Mouse (Mus musculus) left cerebral cortex, postnatal 25 days (tissue): ENCODE measurements around the gene Tns3. TPM values are rescaled to one million over a fixed set of nuclear protein-coding genes. Genes with fewer than 3 reads are reported as not detected.

Experiments used
- DNase-seq, 2 experiments: peaks; one replicate each; pipeline ENCODE4 v3.0.0; 2022; ENCODE audit warnings: low spot score in 2 of 2, mixed read lengths in 1 of 2
- intact Hi-C: fragments of 180-260 bp; cut with DNase I; formaldehyde crosslinking; loops from one replicate; pipeline ENCODE4 v1.15.1; 2025
- total RNA-seq, 2 experiments: library from RNA; stranded (reverse); gene quantifications; 2 replicates each; pipeline ENCODE4 v1.2.3; 2021

Tns3 gene
- total RNA-seq, 2 experiments from 2014 or later = 34.9 to 38.3 TPM

DNA sequence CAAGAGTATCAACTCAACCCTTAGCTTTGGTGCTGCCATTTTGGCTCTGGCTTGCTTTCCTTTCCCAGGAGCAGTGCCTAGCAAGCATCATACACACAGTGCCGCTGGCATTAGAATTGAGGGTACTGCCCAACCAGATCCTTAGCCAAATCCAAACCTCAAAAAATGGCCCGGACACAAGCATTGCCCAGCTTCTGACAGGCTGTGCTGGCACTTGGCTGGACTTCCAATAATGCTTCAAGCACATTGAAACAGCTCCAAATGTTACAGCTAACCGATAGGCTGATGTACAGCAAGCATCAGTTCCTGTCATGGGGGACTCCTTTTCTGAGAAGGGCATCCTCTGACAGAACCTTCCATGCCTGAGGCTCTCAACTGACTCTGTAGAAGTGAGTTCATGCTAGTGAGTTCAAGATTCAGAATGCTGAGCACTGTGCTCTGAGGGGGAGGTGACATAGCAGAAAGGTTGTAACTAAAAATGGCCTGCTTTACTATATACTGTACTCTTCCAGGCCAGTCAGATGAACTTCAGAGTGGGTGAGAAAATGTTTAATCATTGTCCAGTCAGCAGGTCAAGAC is 201.4 kb downstream of the Tns3 start:
- no peak for DNase-seq
- intact Hi-C loops = no loop called here

DNA sequence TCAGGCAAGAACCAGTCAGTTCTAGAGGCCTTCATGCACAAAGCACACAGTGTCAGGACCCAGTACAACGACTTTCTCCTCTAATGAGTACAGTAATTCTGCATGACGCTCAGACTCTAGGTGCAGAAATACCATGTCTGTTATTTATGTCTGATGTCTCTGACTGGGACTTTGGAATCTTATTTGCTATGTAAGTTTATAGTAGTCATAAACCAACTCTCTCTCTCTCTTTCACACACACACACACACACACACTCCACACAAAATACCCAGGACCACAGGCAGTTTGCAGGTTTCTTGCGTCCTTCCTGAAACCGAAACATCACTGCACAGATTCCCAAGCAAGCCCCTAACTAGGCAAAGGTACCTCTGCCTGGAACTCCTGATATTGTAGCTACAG is 203.5 kb downstream of the Tns3 start:
- intact Hi-C loops = no loop called here
- DNase-seq = no peak

DNA sequence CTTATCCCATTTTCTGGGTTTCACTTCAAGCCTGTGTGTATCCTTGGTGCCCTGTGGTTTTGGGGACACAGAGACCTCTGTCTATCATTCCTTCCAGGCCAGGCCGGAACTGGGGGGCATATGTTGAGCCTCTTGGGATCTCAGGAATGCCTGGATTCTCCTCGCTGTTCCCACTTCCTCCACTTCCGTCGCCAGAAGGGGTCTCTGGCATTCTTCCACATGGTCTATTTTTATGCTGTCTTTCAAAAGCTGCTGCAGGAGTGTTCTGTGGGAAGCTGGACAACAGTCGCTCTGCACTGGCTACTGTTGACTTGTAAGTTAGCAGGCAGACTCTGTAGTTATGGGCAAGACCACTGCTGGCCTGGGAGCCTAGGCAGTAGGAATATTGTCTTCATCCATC is 206.4 kb downstream of the Tns3 start:
- intact Hi-C loops = no loop called here
- DNase-seq = no peak

DNA sequence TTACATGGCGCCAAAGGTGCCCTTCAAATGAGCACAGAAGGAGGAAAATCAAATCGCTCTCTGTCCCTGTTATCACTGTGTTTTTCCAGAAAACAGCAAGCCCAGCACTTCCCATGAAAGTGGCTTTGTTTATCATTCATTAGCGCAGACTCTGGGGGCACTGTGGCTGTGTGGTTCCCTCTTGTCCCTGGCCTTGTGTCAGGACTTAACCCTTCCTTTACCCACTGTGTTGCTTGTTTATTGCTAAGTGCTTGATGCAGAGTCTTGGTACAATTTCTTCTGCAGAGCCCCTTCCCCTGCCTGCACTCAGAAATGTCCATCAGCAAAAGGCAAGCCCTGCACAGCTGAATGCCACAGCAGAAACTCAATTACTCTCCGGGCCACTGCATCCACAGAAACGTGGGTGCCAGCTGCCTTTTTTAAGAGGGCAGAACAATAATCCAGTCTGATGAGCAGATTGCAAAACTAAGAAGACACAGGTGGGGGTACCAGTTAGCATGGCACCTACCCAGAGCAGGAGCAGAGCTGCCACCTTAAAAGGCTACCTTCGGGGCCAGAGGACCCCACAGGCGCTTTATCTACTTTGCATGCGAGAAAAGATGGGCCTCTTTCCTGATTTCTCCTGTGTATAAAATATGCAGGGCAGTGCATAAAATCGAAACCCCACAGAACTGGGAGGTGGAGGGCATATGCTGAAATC is 207.6 kb downstream of the Tns3 start:
- peak; percentile 14 to 42 for DNase-seq
- intact Hi-C loops = no loop called here

DNA sequence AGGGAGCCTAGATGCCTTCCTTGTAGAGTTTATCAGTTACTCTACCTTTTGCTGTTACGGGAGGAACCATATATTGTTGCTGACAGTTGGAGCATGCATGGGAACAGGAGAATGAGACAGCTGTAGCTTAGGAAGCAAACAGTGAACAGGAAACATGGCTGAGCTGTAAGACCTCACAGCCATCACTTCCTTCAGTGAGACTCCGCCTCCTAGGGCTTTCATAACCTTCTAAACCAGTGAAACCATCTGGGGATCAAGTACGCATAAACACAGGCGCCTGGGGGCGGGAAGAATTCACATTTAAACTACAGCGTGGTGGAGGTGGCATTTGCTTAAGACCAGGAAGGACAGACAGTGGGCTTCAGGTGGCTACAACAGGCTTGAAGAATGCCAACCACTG is 208.7 kb downstream of the Tns3 start:
- DNase-seq = no peak
- intact Hi-C loops = no loop called here

DNA sequence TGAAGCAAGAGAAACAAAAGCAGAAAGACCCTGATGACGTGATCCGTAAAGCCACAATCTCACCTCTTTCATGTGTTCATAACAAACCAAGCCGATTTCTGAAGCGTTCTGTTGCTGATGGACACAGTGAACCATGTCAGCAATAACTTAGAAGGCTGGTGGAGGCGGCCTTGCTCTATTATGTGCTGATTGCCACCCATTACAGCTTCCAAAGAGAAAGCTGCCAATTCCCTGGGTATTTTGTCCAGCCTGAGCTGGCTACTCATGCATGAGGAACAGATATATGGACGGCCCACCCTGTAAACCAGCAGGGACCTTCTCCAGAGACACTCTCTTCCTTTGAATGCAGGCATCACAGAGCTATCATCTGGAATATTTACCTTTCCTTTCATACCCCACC is 211.1 kb downstream of the Tns3 start:
- intact Hi-C loops = no loop called here
- no peak for DNase-seq

DNA sequence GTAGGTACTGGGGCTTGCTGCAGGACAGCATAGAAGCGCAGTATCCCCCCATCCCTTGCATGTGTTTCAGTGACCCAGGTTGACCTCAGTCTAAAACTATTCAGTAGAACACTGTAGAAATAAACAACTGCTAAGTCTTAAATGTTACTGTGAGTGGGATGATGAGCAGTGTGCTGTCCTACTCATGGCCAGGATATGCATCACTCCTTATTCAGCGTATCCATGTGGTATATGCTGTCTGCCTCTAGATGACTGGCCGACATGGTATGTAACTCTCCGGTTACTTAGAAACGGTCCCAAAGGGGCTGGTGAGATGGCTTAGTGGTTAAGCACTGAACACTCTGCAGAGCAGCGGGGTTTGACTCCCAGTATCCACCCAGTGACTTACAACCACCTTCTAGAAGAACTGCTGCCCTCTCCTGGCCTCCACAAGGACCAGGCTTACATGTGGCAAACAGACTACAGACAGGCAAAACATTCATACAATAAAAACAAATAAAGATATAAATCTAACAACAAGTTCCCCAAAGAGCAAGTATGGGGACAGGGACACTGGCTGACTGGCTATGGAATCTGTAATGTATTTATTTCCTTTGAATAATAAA is 212.6 kb downstream of the Tns3 start:
- no peak for DNase-seq
- intact Hi-C loops = no loop called here

DNA sequence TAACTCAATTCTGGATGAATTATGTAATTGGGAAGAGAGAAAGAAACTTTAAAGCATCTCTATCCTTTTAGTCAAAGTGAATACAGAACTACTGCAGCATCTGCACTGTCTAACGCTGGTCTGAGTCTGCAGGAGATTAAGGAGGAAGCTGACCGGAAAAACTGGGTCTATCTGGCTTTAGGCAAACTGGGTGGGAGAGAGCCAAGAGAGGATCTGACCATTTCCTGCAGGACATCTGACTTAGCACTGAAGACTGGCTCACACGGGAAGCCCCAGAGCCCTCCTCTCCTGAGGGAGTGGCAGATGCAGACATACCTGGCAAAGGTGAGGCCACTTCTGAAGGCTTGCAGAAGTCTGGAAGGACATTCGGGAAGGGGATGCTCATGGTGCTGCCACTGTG is 213.8 kb downstream of the Tns3 start:
- no peak for DNase-seq
- intact Hi-C loops = no loop called here

DNA sequence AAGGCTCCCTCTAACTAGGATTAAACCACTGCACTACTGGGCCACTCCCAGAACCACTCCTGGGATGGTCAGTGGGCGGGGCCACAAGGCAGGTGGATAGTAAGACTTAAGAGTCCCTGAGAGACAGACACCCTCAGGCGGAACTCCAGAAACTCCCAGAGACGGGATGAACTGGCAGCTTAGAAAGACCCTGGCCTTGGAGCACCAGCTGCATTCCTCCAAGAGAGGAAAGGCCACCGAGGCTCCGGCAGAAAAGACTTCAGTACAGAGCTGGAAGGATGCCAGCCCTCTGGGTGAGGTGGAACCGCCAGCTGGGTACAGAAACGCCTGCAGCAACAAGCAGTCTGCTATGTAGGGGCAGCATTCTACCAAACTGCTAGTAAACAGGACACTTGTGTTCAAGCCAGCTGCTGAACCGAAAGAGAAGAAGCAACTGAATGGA is 218.4 kb downstream of the Tns3 start:
- DNase-seq = peak; percentile 74 to 79
- intact Hi-C loops = no loop called here

DNA sequence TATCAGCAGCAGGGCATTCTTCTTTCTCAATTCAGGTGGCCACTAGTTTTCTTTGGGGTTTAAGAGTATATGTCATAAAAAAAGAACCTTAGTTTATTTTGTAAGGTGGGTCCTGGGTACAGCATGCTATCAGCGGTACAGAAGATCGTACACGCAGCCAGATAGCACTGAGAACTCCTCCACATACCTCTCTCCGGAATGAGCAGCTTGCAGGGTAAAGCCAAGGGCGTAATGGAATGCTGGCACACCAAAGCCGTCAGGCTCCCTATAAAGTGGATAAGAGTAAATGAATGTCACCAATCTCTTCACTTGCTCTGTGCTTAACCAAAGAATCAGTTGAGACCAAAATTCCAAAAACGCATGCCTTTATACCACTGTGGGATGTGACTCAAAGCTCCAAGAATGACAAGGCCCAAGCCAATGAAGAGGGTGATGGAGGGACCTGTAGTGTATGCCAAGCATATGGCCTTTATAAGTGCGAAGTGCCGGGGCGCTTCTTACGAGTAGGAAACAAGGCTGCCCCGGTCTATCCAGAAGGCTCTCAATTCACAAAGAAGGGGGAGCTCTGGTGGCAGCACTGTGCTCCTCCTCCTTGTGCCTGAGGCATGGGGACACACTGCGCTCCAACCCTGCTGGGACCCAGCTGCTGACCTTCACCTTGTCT is 219.4 kb downstream of the Tns3 start:
- intact Hi-C loops = no loop called here
- no peak for DNase-seq

DNA sequence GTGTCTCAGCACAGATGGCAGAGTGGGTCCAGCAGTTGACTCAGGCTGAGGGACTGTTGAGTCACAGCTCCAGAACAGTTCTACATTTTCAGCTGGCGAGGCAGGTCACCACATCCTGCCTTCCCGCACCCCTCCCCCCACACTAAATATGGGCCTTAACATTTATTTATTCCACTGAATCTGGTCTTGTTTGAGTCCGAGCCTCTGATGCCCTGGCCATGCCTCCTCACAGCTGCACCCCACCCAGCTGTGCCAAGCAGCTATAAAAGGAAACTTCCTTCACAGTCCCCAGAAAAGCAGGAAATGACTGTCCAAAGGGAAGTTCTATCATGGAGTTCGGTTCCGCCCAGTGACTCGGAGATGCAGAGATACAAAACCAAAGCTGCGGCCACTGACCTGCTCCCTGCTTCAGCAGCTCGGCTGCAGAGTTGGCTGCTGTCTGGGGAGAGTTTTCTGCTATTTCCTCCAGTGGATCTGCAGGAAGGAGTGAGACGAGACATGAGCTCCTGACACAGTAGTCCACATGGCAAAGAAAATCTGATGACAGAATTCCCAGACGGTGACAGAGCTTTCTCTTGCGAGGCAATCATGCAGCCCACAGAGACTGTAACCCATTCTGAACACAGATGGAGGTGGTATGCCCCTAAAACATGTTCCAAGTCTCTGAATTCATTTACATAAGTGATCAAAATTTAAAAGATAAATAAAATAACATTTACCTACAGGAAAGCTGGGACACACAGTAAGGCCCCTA is 220.6 kb downstream of the Tns3 start:
- peak in 1 of 2 experiments; percentile 63 for DNase-seq
- intact Hi-C loops = no loop called here

DNA sequence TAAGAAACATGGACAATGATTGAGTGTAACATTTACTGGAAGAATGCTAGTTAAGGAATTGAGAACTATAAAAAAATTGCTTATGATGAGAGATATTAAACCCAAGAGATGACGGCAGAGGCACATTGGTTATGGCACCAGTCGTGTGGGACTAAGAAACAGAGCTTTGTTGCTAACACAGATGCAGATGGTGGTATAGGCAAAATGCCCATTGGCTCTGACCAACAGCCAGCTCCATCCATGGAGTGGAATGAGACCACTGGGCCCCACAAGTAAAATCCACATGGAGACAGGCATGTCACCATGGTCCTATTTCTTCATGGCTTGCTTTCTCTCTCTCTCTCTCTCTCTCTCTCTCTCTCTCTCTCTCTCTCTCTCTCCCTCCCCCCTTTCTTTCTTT is 223.6 kb downstream of the Tns3 start:
- intact Hi-C loops = no loop called here
- no peak for DNase-seq

DNA sequence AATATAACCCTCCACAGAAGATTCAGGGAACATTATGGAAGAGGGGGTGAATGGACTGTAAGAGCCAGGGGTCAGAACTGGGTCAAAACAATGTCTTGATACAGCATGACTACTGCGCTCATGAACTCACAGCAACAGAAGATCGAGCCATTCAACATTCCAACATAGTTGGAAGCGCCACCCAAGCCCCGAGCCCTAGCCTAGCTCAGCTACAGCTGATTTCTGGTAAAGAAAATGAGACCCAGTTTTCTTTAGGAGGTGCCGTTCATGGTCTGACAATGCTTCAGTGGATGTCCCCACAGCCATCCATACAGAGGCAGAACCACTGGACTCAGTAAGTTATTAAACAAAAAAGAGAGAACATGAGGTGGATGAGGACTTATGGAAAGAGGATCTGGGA is 224.1 kb downstream of the Tns3 start:
- DNase-seq = no peak
- intact Hi-C loops = no loop called here

DNA sequence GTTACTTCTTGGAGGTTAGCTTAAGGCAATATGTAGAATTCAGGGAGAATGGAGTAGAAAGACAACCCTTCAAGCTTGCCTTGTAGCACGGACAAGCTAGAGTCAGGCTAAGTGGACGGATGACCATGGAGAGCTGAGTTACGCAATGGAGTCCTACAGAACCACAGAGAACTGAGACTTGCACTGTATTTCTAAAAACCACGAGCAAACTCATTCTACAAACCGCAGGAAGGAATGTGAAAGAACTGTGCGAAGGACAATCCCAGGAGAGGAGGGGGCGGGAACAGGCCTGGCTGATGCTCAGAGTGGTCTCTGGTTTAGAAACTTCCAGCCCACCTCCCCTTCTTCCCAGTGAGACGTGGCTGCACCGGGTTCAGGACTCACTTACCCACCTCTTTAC is 225.3 kb downstream of the Tns3 start:
- intact Hi-C loops = no loop called here
- DNase-seq = no peak

DNA sequence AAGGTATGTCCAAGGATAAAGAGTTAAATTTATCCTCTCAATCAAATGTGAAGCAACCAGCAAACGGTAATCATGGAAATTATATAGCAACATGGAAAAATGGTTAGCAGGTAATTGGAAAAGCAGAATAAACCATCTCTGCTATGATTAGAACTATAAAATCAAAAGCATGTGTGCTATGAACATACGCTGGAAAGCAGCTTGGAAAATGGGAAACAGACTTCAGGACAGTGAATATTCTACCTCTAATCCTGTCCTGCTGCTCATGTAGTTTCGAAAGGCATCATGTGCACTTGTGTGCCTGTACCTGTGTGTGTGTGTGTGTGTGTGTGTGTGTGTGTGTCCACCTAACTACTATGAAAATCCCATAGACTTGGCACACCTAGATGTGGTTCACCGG is 226.1 kb downstream of the Tns3 start:
- intact Hi-C loops = no loop called here
- no peak for DNase-seq

DNA sequence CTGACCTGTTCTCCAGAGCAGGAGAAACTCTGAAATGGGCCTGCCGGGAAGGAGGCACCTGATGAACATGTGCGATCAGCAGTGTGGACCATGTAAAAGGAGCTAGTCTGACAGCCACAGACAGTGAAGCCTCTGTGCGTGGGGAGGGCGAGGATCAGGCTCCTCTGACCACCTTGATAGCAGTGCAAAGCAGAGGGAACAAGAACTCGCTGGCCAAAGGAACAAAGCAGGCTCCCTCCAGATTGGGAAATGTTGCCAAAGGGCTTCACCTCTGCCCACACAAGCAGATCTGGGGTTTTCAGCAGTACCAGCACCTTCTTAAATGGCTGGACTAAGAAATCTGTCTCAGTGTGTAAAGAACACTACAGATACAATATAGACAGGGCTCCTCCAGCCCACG is 229.2 kb downstream of the Tns3 start:
- intact Hi-C loops = no loop called here
- DNase-seq = no peak

DNA sequence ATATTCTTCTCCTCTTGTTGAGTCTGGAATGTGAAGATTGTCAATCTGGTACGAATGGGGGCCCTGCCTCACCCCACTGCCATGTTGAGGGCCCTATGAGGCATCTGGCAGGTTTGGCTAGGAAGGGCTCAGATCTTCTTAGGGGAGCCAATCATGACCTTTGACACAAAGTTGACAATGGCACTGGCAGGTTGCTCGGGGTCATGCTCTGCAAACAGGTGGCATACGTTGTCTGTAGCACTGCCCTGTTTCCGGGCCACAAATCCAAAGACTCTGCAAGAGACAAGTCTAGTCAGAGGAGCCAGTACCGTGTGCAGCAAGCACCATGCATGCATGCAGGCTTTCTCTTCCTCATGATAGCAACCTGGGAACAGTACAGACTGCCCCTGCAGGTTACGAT is 230.0 kb downstream of the Tns3 start:
- no peak for DNase-seq
- intact Hi-C loops = no loop called here

DNA sequence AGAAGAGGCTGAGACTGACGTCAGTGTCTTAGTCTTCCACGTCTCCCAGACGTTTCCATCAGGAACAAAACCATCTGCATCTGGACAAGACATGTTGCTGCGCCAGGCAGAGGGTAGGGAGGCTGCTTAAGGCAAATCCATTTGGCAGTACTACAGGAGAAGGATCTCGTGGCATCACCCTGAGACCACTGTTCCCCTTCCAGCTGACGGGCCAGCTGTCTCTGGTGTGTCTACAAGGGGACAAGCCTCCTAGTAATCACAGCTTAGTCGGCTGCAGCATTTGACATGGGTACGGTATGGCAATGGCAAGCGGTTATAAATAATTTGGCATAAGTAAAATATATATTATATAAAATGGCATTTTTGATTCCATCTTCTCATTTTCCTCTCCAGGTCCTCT is 230.9 kb downstream of the Tns3 start:
- intact Hi-C loops = no loop called here
- DNase-seq = no peak

DNA sequence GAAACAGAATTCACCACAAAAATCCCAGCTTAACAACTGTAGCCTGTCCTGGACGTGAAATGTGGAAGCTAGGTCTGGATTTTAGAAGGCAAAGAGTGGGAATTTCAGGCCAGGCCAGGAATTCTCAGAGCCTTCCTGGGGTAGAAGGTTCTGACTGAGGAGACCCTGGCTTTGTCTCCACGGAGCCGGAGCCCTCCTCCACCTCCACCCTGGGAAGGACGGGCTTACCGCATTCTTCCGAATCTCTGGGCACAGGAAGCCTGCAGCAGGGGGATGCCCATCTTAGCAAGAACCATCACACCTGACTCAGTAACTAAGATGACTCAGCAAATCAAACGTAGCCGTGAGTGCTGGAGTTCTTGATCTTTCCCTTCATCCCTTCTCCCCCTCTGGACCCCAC is 231.4 kb downstream of the Tns3 start:
- intact Hi-C loops = no loop called here
- DNase-seq = no peak

DNA sequence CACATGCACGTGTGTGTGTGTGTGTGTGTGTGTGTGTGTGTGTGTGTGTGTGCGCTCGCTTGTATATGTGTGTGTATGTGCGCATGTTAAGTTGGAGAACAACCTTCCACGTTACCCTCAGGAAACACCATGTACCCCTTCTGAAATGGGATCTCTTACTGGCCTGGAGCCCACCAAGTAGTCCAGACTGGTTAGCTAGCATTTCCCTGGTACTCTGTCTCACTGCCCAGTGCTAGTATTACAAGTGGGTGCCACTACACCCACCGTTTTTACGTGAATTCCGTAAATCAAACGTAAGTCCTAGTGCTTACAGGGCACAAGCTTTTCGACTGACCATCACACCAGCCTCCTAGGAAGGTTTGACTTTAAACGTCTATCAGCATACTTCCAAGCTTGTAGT is 236.7 kb downstream of the Tns3 start:
- no peak for DNase-seq
- intact Hi-C loops = no loop called here
